Mouse (Mus musculus): ENCODE measurements at regions not wholly inside any gene's neighbourhood (a gene's known extent, or its start where the extent isn't known, plus 50 kb on each side); places are given as distances from the start of the nearest gene placed in this dataset.

DNA sequence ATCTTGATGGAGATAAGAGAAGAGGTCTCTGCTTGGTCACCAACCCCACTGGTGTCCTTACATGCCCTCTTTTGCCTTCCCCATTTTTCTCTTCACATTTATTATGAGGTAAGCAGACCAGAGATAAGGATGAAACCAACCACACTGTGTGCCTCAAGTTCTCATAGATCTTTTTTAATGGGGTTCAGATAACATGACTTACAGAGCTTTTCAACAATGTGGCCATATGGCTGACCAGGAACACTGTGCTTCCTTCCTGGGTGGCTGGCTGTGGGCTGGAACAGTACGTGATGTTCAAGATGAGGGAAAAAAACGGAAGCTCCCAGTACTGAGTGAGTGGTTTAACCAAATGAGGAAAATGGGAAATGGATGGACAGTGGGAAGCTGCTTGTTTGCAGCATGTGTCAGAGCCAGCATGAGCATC is 319.0 kb upstream of the Npvf start:
- DNase-seq: peak in 1 of 2 experiments; percentile 68

GRCm38 (mm10) chr6:50973815-50974214 is 319.6 kb upstream of the Npvf start:
- DNase-seq: no peak

DNA sequence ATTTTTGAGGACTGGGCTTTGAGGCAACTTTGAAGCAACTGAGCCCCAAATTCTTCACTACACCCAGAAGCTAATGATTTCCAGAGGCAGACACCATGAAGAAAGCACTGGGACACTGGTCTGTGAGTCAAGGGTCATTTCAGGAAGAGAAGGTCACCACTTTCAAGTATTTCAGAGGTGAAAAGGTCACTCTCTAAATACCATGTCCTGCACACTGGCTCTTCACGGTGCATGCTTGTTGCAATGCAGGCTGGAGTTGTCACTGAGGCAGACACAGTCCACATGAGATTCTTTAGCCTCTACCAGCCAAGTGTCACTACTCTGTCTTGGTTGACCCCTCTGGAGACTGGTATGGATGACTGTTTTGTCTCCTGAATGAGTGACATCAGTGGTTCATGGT is 320.7 kb upstream of the Npvf start:
- DNase-seq: no peak

GRCm38 (mm10) chr6:50976973-50977372 is 322.7 kb upstream of the Npvf start:
- DNase-seq: peak in 1 of 2 experiments; percentile 18

DNA sequence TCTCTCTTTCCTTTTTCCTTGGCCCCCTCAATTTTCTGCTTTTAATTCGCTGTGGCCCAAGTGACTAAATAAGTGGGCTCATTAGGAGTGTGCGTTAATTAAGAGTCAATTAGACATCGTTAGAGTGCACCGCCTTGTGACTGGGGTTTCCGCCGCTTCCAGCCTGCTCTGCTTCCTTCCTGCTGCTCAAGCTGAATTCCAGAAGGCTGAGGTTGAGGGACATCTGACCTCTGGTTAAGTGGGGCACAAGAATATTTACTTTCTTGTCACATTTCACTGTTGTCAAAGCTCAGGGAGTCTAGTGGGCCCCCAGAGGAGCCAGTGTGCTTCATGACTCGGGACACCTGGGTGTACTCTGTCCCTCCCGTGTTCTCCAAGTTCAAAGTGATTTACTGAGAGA is 323.1 kb upstream of the Npvf start:
- peak; percentile 33 to 51 for DNase-seq

GRCm38 (mm10) chr6:50978016-50978415 is 323.8 kb upstream of the Npvf start:
- DNase-seq: no peak

DNA sequence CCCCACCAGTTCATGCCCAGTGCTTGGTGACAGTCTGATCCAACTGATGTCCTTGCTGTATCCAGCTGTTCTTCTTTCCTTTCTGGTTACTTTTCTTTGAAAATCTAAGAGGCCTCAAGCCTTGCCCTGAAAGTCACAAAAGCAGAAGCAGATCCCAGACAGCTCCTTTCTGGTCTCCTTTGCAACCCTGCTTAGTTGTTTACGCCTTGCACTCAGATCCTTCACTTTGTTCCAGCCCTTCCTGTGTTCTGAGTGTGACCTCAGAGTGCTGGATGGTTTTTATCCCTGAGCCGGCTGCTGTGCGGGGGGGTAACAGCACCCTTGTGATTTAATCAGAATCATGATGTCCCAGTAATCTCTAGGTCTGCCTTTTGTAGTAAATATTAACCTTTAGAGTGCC is 324.3 kb upstream of the Npvf start:
- DNase-seq: peak; percentile 47 to 75

- no peak for DNase-seq
Observed at GRCm38 (mm10) chr6:50979764-50980163, 325.5 kb upstream of the Npvf start.

- no peak for DNase-seq
Observed at GRCm38 (mm10) chr6:50980311-50980710, 326.1 kb upstream of the Npvf start.

- no peak for DNase-seq
Observed at GRCm38 (mm10) chr6:50981702-50982309, 327.6 kb upstream of the Npvf start.

DNA sequence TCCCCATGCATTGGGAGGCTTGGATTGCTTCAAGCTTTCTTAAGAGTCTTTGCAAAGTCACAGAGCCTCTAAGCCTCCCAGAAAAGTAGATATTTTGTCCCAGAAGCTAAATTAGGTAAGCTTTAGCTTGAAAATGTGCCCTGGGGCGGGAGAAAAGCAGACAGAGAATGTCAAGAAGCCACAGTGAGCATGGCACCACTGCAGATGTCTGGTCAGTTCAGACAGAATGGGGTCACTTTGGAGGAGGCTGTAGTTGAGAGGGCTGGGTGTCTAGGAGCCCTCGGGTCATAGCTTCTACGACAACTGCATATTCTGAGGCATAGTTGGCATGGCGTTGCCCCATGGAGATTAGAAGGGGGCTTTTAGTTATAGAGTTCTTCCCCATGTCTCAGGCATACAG is 328.6 kb upstream of the Npvf start:
- no peak for DNase-seq

DNA sequence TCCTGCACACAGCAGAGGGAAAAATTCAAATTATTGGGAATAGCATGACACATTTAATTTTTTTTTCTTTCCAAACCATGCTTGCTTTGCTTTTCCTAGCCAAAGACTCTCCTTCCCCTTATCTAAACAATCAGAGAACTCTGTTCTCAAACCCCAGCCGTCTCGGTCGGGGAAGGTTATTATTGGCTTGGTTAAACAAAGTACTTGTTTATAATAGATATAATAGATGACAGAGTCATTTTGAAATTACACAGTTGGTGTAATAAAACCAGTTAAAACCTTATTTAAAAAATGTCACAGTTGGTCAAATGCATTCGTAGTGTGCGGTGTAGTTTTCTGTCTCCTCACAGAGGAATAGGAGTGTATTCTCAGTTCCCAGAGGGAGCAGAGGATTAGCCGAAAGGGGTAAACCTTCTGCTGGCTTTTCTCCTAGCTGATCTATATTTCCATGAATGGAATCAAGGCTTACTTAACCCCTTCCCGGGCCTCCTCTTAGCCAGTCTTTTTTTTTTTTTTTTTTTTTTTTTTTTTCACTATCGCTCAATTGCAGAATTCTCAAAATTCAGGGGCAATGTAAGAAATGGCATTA is 329.4 kb upstream of the Npvf start:
- no peak for DNase-seq

DNA sequence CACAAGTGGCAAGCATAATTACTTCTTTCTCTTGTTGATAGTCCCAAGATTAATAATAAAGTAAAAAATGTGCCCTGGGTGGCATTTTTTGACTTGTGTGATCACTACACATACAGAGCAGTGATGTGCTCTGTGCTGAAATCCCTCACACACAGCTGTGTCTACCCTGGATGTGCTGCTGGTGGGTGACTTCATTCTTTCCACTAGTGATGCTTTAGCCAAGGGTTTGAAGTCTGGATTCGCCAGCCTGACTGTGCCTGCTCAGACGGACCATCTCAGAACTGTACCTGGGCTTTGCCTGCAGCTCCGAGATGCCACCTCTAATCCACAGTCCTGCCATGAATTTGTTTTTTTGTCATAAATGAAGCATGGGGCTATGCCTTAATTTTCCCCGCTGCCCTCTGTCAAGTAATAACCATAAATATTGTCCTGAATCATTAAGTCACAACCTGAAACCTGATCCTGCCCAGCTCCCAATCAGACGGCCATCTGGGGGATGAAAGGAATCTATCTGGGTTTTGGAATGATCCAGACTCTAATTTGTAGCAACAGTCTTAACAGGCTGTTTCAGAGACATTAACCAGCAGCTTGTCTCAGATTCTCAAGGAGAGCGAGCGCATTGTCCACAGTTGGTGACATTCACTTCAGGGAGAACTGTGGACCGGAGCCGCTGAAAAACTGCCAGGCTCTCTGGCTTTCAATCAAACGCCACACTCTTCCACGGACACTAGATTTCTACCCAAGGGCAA is 330.1 kb upstream of the Npvf start:
- no peak for DNase-seq

GRCm38 (mm10) chr6:50986270-50986924 is 332.2 kb upstream of the Npvf start:
- no peak for DNase-seq

- no peak for DNase-seq
Observed at GRCm38 (mm10) chr6:50988561-50988960, 334.3 kb upstream of the Npvf start.

DNA sequence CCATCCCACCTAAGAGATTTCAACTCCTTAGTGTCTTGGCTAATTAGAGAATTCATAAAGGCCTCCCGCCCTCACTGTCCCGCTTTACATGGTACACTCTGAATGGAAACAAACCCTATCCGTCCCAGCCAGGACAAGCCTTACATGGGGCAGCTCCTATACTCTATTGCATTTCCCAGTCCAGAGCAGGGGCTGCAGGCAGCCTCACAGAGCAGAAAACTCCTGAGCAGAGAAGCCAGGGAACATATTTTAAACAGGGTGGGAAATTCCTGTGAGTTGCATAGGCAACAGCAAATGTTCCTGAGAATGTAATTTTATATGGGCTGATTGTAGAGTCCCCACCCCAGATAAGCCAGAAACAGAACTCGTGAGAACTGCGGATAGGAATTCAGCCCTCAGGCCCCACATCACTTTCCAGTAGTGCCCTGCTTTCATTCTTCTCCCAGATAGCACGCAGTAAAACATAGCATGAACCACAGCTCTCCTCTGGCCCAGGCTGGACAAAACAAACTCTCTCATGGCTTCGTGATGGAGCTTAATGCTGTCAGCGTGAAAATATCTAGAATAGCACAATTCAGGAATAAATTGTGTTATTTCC is 337.4 kb upstream of the Npvf start:
- no peak for DNase-seq

GRCm38 (mm10) chr6:50993952-50994351 is 339.7 kb upstream of the Npvf start:
- DNase-seq: no peak

DNA sequence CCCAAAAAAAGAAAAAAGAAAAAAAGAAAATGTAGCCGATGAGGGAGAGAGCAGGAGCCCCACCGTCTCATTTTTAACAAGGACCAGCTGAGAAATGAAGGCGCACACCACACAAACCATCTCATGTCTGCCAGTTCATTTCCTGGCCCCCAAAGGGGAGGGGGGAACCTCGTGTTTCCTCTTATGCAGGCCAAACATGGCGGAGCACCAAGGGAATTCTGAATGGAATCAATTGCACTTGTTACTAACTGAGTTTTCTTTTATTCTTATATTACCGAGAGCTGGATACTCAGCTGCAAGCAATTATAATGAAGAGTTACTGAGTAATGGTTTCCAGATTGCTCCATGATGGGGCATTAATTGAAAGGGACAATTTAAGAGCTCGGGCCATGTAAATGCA is 348.5 kb upstream of the Npvf start:
- no peak for DNase-seq

GRCm38 (mm10) chr6:51006074-51006591 is 351.9 kb upstream of the Npvf start:
- DNase-seq: peak; percentile 9 to 19

GRCm38 (mm10) chr6:51009526-51010340 is 355.5 kb upstream of the Npvf start:
- no peak for DNase-seq

DNA sequence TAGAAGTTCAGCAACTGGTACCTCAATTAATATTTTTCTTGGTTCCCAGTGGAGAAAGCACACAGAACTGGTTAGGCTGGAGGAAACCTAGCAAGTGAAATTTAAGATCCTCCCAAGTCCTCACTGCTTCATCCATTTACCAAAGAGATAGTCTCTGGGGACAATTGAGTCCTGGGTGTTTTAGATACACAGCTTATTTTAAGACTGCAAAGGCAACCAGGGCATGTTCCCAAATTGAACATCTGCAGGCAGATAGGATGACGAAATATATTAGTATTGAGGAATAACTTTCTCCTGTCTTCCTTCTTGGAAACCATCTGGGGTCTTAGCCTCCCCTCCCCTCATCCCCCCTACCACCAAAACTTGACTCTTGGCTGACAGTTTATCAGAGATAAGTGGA is 356.3 kb upstream of the Npvf start:
- no peak for DNase-seq
